Mouse (Mus musculus) liver, embryonic 13.5 days (tissue): ENCODE measurements around the gene Atp6ap1. TPM values are rescaled to one million over a fixed set of nuclear protein-coding genes. Genes with fewer than 3 reads are reported as not detected.
A peak's percentile ranks its signal among the peaks of the same experiment; 100 is the strongest.

Experiments used
- ATAC-seq: fragments of 200-750 bp; cut with Nextera tagmentation; 2 replicates; pipeline ENCODE4 v1.8.0; 2017; ENCODE audit warnings: low read depth, mild to moderate bottlenecking, moderate number of reproducible peaks, moderate library complexity
- DNase-seq: peaks from one replicate; pipeline ENCODE4 v3.0.0; 2022
- H3K27ac ChIP-seq: fragments of 300-500 bp; sonication (generic); 2 replicates; pipeline ENCODE4 v1.5.1; 2015; ENCODE audit warnings: moderate library complexity, mild to moderate bottlenecking, inconsistent platforms
- H3K27me3 ChIP-seq: fragments of 300-500 bp; sonication (generic); 2 replicates; pipeline ENCODE4 v1.6.1; 2015; ENCODE audit warnings: mild to moderate bottlenecking, inconsistent platforms
- H3K36me3 ChIP-seq: fragments of 300-500 bp; sonication (generic); 2 replicates; pipeline ENCODE4 v1.6.1; 2015; ENCODE audit warnings: mild to moderate bottlenecking, inconsistent platforms
- H3K4me1 ChIP-seq: fragments of 300-500 bp; sonication (generic); replicated peaks from 2 replicates; pipeline ENCODE4 v1.6.1; 2015; ENCODE audit warnings: inconsistent platforms
- H3K4me2 ChIP-seq: fragments of 300-500 bp; sonication (generic); 2 replicates; pipeline ENCODE4 v1.6.1; 2015; ENCODE audit warnings: inconsistent platforms, mild to moderate bottlenecking, moderate library complexity
- H3K4me3 ChIP-seq: fragments of 300-500 bp; sonication (generic); replicated peaks from 2 replicates; pipeline ENCODE4 v1.5.1; 2015; ENCODE audit warnings: mild to moderate bottlenecking, inconsistent platforms
- H3K9ac ChIP-seq: fragments of 300-500 bp; sonication (generic); 2 replicates; pipeline ENCODE4 v1.6.1; 2015; ENCODE audit warnings: mild to moderate bottlenecking, inconsistent platforms
- H3K9me3 ChIP-seq: fragments of 300-500 bp; sonication (generic); replicated peaks from 2 replicates; pipeline ENCODE4 v1.6.1; 2016; ENCODE audit warnings: inconsistent platforms
- WGBS: fragments of 180-500 bp; shearing (Covaris S2); methylation state at CpG from one replicate; pipeline ENCODE4 v1.1.7; 2015; ENCODE audit not compliant: insufficient replicate concordance; 5-methylcytosine and 5-hydroxymethylcytosine counted together
- polyA plus RNA-seq: library from polyadenylated mRNA; unstranded; fragments of >200 nt; fragmentation: Nextera tagmentation; extraction: Ambion mirVana; gene quantifications from 2 replicates; pipeline ENCODE4 v1.2.1, GENCODE M21; 2015

Atp6ap1 gene
- polyA plus RNA-seq, 1 experiment from 2014 or later, result 69.8 TPM

DNA sequence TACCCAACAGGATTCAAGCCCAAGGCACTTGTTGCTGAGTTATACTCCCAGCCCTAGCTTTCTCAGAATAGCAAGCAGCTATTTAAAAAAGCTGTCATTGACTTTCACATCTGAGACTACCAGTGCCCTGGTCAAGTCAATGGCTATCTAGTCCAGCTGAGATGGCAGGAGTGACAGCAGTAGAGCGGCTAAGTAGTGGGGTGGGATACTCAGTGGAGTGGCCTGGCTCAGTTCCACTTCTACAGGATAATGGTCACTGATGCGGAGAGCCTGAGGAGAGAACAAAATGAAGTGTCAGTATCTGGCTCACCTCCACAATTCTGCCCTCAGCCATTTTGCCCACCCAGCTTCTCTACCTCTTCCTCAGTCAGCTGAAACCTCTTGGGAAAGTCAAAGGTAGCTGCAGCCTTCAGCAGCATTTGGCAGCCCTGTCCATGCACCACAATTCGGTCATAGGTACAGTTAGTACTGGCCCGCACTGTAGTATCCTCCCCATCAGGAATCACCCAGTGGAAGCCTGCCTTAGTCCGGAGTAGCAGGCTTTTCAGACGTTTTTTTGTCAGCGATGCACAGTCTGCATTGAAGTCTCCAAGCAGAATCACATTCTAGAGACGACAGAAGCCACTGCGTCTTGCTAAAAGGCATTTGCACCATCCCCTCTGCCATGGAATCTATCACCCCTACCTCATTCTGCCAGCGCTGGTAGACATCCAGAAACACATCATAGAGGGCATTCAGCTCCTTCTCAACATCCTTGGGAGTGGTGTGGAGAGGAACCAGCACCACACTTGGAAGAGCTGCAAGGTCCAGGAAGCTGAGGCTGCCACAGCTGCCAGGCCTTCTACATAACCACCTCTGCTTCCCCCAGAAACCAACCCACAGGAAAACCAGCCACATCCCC is 23.2 kb upstream of the Atp6ap1 start:
- Histone ChIP-seq H3K36me3 (peaks cover 25% of the 10 kb centered on the region), H3K9me3 (no peaks in the 10 kb centered on the region), H3K27ac (peak overlapping the region; percentile 58), H3K27me3 (no peaks in the 10 kb centered on the region), H3K4me1 (peaks cover 22% of the 10 kb centered on the region), H3K9ac (peak overlapping the region; percentile 36; the same call in 1 of the 2 replicates), H3K4me3 (no peak overlapping the region), H3K4me2 (0 out of 2 replicates have a peak overlapping the region, but pooled peaks have one; percentile 4)
- DNase-seq, result no peak
- 19% methylated on average over 10 of the region's 10 CpGs for WGBS
- no peak for ATAC-seq

DNA sequence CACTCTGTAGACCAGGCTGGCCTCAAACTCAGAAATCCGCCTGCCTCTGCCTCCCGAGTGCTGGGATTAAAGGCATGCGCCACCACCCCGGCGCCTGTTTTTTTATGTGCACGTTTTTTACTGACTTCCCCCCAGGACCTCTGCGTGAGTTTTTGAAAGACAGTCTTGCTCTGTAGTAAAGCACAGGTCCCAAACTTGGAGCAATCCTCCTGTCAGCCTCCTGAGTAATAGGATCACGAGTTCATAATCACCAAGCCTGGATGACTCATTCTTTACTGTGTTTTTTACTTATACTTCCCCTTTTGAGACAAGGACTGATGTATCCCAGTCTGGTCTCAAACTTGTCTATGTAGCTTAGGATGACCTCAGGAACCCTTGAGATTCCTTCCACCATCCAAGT is 19.0 kb upstream of the Atp6ap1 start:
- no peak overlapping the region for H3K4me3 ChIP-seq
- H3K4me2 ChIP-seq, result no peak overlapping the region
- no peak for DNase-seq
- peaks cover 18% of the 10 kb centered on the region for H3K4me1 ChIP-seq
- H3K27me3 ChIP-seq, result no peaks in the 10 kb centered on the region
- no peak for ATAC-seq
- H3K9ac ChIP-seq, result no peak overlapping the region
- no peak overlapping the region for H3K27ac ChIP-seq
- peaks cover 15% of the 10 kb centered on the region for H3K36me3 ChIP-seq
- 56% methylated on average over 8 of the region's 8 CpGs for WGBS
- H3K9me3 ChIP-seq, result no peaks in the 10 kb centered on the region

DNA sequence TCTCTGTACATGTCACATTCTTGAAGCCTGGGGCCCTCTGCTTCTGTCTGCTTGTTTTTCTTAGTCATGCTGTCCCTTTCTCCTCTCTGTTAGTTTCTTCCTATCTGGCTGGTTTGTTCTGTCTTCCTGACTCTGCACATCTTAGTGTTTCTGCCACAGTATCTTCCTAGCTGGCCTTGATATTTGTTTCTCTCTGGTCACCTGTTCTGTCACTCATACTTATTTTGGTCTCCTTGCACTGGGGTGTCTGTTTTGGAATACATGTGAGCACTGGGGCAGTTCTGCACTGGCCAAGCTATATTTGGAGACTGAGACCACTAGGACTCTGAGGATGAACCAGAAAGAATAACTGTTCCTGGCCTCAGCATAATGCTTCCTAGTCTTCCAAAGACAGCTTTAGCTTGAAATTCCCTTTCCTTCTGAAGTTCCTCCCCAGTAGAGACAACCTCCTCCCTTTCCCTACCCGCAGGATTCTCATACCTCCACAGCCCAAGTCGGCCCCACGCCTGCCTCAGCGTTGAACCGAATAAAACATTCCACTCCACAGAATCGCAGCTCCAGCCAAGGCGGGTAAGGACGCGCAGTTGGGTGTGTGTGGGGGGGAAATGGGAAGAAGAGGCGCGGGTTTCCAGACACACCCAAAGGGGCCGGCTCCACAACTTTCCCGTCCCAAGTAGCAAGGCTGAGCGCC is 15.7 kb upstream of the Atp6ap1 start:
- 0 out of 2 replicates have a peak, but pooled peaks cover 8% of the 10 kb centered on the region for H3K36me3 ChIP-seq
- peak overlapping the region; percentile 78 for H3K9ac ChIP-seq
- ATAC-seq, result no peak
- 16% methylated on average over 14 of the region's 14 CpGs for WGBS
- peak overlapping the region; percentile 88 for H3K4me2 ChIP-seq
- DNase-seq, result no peak
- H3K4me1 ChIP-seq, result peaks cover 25% of the 10 kb centered on the region
- H3K27ac ChIP-seq, result peak overlapping the region; percentile 97
- peak overlapping the region; percentile 70 for H3K4me3 ChIP-seq
- no peaks in the 10 kb centered on the region for H3K27me3 ChIP-seq
- H3K9me3 ChIP-seq, result no peaks in the 10 kb centered on the region

DNA sequence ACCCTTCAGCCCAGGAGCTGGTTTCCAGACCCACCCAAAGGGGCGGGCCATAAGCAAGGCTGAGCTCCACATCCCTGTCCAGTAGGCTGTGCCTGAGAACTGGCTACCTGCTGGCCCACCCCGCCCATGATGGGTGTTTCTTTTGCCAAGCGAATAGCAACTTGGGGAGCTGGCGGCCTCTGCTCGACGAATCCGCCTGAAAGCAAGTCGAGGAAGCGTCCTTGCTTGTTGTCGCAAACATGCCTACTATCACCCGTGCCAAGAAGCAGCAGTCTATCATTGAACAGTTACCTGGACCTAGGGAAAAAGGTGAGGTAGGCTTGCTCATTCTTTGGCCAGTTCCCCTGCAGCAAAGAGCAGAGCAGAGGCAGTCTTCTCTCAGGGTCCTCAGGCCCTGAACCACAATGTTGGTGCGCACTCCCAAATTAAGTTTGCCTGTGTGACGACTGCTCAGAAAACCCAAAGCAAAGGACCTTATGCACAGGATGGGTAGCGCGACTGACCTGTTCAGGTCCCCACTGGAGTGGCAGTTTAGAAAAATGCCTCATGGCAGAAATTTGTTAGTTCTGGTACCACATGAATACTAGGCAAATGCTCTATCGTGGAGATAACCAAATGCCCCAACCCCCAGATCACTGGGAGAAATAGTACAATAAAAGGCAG is 15.0 kb upstream of the Atp6ap1 start, which contains the start of the genes Taz and Dnase1l1:
Gene Taz, plus strand, starts transcription at position 181 of the 663 bp plus-strand sequence.
Gene Dnase1l1, minus strand, starts transcription at position 606 of the 663 bp plus-strand sequence.
- Histone ChIP-seq H3K27ac (peak within 1 kb of the TSS; percentile 97), H3K4me1 (peaks cover 25% of the 10 kb centered on the region), H3K4me3 (peak within 1 kb of the TSS; percentile 70), H3K4me2 (peak within 1 kb of the TSS; percentile 88), H3K9ac (peak within 1 kb of the TSS; percentile 82), H3K27me3 (no peaks in the 10 kb centered on the region), H3K36me3 (0 out of 2 replicates have a peak, but pooled peaks cover 2% of the 10 kb centered on the region), H3K9me3 (no peaks in the 10 kb centered on the region)
- 22% methylated on average over 16 of the region's 16 CpGs for WGBS
- DNase-seq (peak; percentile 88), ATAC-seq (peak; percentile 98)

DNA sequence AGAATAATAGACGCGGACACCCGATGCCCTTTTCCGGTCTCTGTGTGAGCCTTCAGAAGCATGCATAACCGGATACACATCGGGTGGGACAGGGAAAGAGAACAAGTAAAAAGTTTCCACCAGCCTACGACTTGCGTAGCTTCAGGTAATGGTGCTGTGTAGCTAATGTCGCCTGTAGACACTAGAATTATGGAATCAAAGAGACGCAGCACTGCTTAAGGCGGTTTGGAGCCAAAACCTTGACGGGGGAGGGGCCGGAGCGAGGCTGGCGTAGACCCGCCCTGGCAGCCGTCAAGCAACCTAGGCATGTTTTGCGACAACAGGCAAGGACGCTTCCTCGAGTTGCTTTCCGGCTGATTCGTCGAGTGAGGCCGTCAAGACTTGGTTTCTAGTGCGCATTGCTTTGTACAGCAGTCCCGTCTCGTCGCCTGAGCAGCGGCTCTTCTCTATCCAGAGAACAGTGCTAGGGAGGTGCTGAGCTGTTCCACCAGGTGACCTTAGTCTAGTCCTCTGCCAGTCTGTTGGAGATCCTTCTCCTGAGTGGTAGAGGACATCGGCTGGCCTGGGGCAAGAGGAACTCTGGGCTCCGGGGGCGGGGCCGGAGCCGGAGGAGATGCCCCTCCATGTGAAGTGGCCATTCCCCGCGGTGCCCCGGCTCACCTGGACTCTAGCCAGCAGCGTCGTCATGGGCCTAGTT is 14.4 kb upstream of the Atp6ap1 start:
- no peaks in the 10 kb centered on the region for H3K36me3 ChIP-seq
- H3K9me3 ChIP-seq, result no peaks in the 10 kb centered on the region
- H3K4me1 ChIP-seq, result peaks cover 25% of the 10 kb centered on the region
- H3K27me3 ChIP-seq, result no peaks in the 10 kb centered on the region
- H3K27ac ChIP-seq, result peak overlapping the region; percentile 97
- peak overlapping the region; percentile 88 for H3K4me2 ChIP-seq
- peak overlapping the region; percentile 70 for H3K4me3 ChIP-seq
- H3K9ac ChIP-seq, result peak overlapping the region; percentile 82
- 14% methylated on average over 39 of the region's 39 CpGs for WGBS
- DNase-seq, result peak; percentile 82
- peak; percentile 39 for ATAC-seq

DNA sequence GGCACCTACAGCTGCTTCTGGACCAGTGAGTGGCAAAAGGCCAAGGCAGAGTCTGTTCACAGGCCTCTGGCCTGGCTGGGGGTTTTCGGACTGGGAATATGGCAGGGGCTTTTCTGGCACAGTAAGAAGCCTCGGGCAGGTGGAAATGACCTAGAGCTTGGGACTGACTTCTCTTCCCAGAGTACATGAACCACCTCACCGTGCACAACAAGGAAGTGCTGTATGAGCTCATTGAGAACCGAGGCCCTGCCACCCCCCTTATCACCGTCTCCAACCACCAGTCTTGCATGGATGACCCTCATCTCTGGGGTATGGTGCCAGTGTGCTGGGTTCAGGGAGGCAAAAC is 13.8 kb upstream of the Atp6ap1 start:
- 18% methylated on average over 5 of the region's 5 CpGs for WGBS
- Histone ChIP-seq H3K27ac (peak overlapping the region; percentile 97), H3K27me3 (no peaks in the 10 kb centered on the region), H3K4me2 (peak overlapping the region; percentile 88), H3K4me3 (peak overlapping the region; percentile 70), H3K4me1 (peaks cover 25% of the 10 kb centered on the region), H3K9ac (peak overlapping the region; percentile 82), H3K36me3 (0 out of 2 replicates have a peak, but pooled peaks cover under 1% of the 10 kb centered on the region), H3K9me3 (no peaks in the 10 kb centered on the region)
- ATAC-seq, result no peak
- no peak for DNase-seq

DNA sequence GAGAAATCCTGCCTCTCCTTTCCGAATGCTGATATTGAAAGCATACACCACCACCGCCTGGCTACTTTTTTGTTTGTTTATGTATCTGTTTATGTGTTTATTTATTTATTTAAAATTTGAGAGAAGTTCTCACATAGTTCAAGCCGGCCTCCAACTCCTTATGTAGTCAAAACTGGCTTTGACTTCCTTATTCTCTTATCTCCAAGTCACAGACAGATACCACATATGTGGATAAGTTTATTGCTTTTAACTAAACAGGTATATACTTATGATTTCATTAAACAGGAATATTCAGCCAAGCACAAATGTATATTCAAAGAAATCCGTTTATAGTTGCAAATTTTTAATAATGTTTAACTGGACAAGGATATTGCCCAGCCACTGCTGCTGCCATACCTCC is 3.5 kb upstream of the Atp6ap1 start:
- H3K4me1 ChIP-seq, result peaks cover 13% of the 10 kb centered on the region
- ATAC-seq (no peak), DNase-seq (no peak)
- no peak overlapping the region for H3K4me3 ChIP-seq
- H3K4me2 ChIP-seq, result no peak overlapping the region
- H3K27me3 ChIP-seq, result no peaks in the 10 kb centered on the region
- H3K9ac ChIP-seq, result no peak overlapping the region
- no peaks in the 10 kb centered on the region for H3K9me3 ChIP-seq
- H3K27ac ChIP-seq, result no peak overlapping the region
- peaks cover 4% of the 10 kb centered on the region; the same call in 1 of the 2 replicates for H3K36me3 ChIP-seq
- WGBS, result 46% methylated on average over 4 of the region's 4 CpGs

DNA sequence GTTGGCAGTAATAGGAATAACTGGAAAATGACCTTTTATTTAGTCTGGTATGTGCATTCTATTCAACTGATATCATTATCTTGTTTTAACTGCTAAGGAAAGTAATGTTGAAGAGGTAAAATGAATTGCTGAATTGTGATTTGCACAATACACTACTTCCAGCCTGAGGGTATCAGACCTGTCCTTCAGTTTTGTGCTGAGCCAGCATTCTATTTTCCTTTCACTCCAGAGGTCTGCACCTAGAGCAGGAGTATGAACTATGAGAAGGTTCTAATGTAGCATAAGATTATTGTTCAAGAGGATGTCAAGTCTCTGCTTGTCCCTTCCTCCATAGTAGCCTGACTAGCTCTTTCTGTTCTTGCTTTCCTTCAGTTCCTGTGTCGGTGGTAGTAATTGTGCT is 1.5 kb downstream of the Atp6ap1 start:
- no peak for ATAC-seq

DNA sequence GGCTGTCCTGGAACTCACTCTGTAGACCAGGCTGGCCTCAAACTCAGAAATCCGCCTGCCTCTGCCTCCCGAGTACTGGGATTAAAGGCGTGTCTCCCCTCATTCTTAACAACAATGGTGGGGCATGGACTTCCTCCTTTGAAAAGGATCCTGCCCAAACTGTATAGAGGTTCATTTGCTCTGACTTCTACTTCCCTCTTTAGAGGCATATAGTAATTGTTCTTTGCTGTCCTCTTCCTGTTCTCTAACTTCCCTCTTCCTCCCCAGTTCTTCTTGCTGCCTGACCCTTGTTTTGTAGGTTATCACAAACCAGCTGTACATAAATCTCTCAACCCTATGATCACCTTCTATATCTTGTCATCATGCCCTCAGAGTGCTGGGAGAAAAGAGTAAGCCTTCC is 2.8 kb downstream of the Atp6ap1 start:
- Histone ChIP-seq H3K4me1 (peaks cover 27% of the 10 kb centered on the region), H3K9me3 (no peaks in the 10 kb centered on the region), H3K4me3 (no peak overlapping the region), H3K4me2 (no peak overlapping the region), H3K9ac (no peak overlapping the region), H3K27me3 (no peaks in the 10 kb centered on the region), H3K36me3 (peaks cover 48% of the 10 kb centered on the region), H3K27ac (no peak overlapping the region)
- 41% methylated on average over 3 of the region's 3 CpGs for WGBS
- no peak for DNase-seq
- ATAC-seq, result no peak

More for the DNA sequence above, 1.5 kb downstream of the Atp6ap1 start:
- DNase-seq, result no peak
- WGBS, result 30% methylated on average over 1 of the region's 1 CpGs
- Histone ChIP-seq H3K36me3 (peaks cover 40% of the 10 kb centered on the region), H3K4me3 (peak overlapping the region; percentile 19; the same call in 1 of the 2 replicates), H3K4me1 (peaks cover 22% of the 10 kb centered on the region), H3K9me3 (no peaks in the 10 kb centered on the region), H3K27ac (no peak overlapping the region), H3K4me2 (peak overlapping the region; percentile 46), H3K27me3 (no peaks in the 10 kb centered on the region), H3K9ac (no peak overlapping the region; the same call in 1 of the 2 replicates)

DNA sequence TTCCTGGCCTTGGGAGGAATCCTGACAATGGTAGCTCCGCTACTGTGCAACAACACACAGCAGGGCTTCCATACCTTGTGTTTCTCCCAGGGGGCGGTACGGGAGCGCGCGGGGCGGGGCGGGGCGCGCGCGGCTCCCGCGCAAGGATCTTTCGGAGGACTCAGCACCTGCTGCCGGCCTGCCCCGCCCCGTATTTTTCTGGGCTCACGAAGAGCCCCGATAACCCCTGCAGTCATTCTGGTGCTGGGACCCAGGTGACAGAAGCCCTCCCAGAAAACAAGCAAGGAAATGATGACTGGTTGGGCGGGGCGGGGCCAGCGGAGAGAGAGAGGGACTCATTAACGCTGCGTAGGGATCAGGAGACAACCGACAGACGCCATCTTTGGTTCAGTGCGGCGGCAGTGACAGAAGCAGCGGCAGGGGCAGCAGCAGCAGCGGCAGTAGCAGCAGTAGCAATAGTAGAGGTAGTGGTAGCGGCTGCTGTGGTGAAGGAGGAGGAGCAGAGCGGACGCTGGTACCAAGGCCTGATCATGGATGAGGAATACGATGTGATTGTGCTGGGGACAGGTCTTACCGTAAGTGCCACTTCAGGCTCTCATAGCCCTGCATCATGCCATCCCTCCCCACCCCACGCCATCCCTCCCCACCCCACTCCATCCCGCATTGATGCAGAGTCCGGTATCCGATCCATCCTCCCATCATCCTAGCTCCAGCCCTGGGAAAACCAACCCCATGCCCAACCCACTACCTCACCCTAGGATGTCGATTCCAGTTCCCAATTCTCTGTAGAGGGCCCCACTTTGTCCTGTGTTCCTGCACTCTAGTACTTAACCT is 8.2 kb downstream of the Atp6ap1 start, which contains the start of gene Gdi1:
Gene Gdi1, plus strand, starts transcription at position 132 of the 834 bp plus-strand sequence.
- WGBS, result 8% methylated on average over 41 of the region's 41 CpGs
- Histone ChIP-seq H3K4me3 (peak within 1 kb of the TSS; percentile 70), H3K36me3 (peaks cover 77% of the 10 kb centered on the region), H3K4me2 (peak within 1 kb of the TSS; percentile 76), H3K9ac (peak within 1 kb of the TSS; percentile 77), H3K27ac (peak within 1 kb of the TSS; percentile 89), H3K4me1 (peaks cover 13% of the 10 kb centered on the region), H3K27me3 (no peaks in the 10 kb centered on the region), H3K9me3 (no peaks in the 10 kb centered on the region)
- ATAC-seq, result peak; percentile 84
- DNase-seq, result peak; percentile 67
